Mouse (Mus musculus): ENCODE data around the gene Olfr1436.
"Not testable (repeated sequence)": the region's sequence is repeated elsewhere in the genome, so short reads cannot be mapped to it uniquely, and the experiment has no call there.

Olfr1436 gene

GRCm38 (mm10) chr19:12299030-12299429, at the start of gene Olfr1436:
Gene Olfr1436, minus strand, starts transcription at chr19:12299130.
- DNase-seq, result not testable (repeated sequence)

GRCm38 (mm10) chr19:12335810-12336209, 36.9 kb upstream of the Olfr1436 start, which contains the start of gene Olfr1438-ps1:
Gene Olfr1438-ps1, minus strand, starts transcription at chr19:12335910.
- no peak for DNase-seq

- no peak for DNase-seq
Observed at GRCm38 (mm10) chr19:12325001-12325400, 26.1 kb upstream of the Olfr1436 start, which contains the start of gene Olfr1437. Gene Olfr1437, minus strand, starts transcription at chr19:12325101.

GRCm38 (mm10) chr19:12292979-12293378, 6.0 kb downstream of the Olfr1436 start:
- DNase-seq, result no peak

GRCm38 (mm10) chr19:12279554-12279953, 19.4 kb downstream of the Olfr1436 start, which contains the start of gene Olfr1434:
Gene Olfr1434, plus strand, starts transcription at chr19:12279854.
- no peak for DNase-seq

- DNase-seq, result no peak
Observed at GRCm38 (mm10) chr19:12260732-12261131, 38.2 kb downstream of the Olfr1436 start, which contains the start of gene Olfr235. Gene Olfr235, plus strand, starts transcription at chr19:12261032.

Data from kidney, postnatal 10 days (tissue).